Mouse (Mus musculus) mesoderm, embryonic 11.5 days (tissue): ENCODE data around the gene Chd5.

Experiments used
- DNase-seq: peaks from one replicate; pipeline ENCODE4 v3.0.0-alpha.2; 2012; ENCODE audit warnings: low read depth, low spot score

Chd5 gene

DNA sequence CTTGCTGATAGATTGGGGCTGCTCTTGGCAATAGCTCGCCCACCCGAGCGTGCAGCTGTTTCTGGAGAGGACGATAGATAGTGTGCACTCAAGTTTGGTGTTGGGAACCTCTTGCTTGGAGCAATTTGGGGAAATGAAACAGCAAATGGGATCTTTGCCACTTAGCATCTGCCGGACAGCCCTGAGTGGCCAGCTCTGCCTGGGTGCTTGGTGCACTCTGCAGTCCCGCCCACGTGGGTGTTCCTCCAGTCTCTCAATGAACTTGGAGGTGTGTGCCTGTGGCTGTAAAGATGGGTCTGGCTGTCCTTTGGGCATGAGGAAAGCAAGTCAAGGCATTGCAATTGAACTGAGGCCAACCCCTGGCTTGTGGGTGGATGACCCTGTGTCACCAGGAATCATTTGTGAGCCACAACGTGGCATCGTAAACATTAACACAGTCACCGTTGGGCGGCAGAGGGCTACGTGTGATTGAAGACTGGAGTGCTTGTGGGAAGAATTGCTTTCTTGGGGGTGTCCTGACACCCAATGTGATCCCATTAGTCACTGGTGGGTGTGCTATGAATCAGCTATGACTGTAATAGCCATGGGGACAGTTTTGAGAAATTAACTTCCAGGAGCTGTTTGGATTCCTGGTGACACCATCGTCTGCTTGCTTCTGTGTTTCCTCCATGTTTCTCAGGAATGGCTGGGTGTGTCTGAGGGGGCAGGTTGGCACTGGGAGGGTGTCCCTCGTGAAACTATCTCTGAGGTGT lies 15.6 kb downstream of the Chd5 start:
- DNase-seq = no peak

DNA sequence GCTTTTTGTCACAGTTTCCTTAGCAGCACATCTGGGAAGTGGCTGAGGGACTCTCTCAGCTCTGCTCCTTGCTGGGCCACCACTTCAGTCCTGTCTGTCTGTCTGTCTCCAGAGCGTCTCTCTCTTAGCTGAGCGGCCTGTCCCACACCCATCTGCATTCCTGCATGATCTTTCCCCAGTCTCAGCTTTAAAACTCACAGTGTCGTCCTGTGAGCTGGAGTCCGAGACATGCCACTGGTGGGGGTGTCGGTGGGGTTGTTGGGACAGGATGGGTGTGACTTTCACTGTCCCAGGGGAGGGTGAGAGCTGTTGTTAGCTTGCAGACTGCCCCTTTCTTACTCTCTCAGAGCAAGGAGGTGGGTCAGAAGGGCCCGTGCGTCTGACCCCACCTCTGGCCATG lies 17.2 kb downstream of the Chd5 start:
- no peak for DNase-seq

DNA sequence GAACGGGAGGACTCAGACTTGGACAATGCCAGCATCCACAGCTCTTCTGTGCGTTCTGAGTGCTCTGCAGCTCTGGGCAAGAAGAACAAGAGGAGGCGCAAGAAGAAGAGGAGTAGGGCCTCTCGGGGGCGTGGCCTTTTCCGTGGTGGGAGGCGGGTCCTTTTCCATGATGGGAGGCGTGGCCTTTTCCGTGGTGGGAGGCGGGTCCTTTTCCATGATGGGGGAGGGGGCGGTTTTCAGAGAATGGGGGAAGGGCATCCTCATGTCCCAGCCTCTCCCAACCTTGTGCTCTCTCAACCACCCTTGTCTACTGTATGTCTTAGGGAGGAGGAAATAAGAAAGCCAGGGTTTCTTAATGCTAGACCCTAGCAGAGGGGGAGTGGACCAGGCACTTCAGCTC lies 21.2 kb downstream of the Chd5 start:
- DNase-seq = no peak

DNA sequence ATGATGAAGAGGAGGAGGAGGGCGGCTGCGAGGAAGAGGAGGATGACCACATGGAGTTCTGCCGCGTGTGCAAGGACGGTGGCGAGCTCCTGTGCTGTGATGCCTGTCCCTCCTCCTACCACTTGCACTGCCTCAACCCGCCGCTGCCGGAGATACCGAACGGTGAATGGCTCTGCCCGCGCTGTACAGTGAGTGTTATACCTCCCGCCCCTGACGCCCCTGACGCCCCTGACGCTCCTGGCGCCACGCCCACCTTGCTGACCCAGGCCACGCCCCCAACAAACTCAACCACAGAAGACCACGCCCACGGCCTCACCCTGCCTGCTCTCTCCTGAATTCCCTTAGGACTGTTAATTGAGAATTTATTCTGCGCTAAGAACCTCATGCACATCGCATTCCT lies 22.4 kb downstream of the Chd5 start:
- DNase-seq = peak; percentile 71

DNA sequence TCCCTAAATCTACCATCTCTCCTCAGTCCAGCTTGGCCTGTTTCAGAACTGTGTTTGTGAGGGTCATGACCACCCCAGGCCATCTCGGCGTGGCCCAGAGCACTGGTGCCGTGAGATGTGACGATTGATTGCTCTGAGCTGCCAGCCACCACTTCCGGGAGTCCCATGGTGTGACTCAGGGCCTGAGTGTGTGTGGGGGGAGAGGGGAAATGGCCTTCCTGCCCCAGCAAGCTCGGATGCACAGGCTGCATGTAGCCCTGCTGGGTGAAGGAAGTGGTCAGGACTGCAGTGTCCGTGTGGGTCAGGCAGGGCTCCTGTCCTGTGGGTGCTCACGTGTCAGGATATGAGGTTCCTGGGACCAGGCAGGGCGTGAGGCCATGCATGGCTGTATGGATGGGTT lies 23.7 kb downstream of the Chd5 start:
- no peak for DNase-seq

DNA sequence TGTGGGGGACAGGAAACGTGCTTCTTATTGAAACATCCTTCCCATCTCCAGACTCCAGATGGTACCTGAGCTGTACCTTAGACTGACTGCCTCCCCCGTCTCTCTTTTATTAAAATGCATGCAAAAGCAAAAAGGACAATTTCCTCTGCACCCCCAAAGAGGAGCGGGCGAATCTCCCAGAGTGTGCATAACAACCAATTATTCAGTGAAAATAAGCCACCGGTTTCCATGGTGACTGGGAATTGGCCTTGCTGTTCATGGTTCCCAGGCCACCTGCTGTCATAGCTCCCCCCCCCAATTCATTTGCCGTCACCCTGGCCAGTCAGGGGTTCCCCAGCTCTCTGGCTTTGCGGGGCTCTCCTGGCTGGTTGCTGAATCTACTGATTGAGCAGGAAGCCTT lies 26.8 kb downstream of the Chd5 start:
- DNase-seq = no peak

DNA sequence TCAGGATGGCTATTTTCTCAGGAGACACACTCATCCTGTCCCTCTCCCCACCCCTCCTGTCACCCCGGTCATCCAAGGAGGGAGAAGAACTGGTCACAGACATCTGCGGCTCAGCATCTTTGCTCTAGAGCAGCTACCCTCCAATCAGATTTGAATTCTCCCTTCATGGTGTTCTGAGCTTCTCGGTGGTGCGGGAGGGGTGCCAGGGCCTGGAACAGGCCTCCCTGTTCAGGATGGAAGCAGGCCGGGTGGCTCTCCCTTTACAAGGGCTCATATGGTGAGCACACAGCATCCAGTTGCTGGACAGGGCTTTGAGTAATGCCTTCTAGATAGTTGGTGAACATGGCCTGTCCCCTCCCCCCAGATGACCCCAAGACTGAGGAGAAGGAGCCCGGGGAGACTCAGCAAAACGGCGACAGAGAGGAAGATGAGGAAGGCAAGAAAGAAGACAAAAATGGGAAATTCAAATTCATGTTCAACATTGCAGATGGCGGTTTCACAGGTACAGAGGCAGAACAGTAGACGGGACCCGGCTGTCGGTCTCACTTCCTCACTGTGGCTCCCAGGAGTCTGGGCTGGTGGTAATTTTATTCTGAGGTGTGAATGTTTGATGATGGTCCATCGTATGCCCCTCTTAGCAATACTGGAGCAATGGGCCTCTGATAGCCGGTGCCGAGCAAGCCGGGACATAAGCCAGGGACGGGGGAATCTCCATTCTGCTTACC lies 44.2 kb downstream of the Chd5 start:
- DNase-seq = no peak

DNA sequence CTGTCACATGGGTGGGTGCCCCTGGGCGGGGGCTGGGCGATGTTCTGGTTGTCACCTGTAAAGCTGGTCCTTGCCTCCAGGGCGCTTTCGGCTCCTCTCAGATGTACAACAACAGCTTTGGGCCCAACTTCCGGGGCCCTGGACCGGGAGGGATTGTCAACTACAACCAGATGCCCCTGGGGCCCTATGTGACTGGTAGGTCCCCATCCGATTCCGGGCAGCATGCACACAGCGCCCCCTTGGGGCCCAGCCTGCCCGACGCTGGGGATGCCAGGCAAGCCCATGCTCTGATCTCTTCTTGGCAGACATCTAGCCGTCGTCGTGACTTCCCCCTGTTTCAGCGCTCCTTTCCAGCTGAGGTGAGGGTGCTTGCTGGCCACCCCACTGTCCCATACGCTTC lies 47.2 kb downstream of the Chd5 start:
- DNase-seq = no peak

DNA sequence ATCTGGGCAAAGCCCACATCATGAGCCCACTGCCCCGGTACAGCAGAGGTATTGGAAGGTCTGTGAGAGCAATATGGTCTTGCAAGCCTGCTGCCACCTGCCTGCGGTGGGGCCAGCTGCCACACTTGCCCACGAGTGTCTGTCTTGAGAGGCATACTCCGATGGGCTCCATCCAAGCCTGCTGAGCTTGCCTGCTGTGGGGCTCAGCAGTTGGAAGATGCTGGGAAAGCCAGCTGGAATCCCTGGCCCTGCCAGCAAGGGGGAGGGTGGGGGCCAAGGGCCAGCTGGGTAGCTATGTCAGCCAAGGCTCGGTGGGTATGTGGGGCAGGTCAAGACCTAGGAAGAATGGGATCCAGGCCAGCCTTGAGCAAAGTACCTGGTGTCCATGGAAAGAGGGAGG lies 53.7 kb downstream of the Chd5 start:
- DNase-seq = no peak

DNA sequence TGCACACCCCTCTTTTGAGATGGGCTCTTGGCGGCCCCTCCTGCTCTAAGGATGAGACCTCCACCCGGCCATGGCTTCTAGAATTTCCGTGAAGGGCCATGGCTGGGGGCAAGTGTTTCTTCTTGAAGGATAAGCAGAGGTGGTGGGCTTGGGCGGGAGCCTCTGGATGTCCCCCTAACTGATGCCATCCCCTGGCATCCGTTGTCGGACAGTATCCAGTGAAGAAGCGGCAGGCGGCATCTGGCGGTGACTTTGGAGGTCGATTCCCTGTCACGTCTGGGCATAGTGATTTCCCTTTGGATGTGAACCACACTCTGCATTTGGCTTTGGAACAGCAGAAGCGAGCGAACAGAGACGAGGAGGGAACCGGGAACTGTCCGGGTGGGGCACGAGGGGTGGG lies 54.2 kb downstream of the Chd5 start:
- DNase-seq = no peak

DNA sequence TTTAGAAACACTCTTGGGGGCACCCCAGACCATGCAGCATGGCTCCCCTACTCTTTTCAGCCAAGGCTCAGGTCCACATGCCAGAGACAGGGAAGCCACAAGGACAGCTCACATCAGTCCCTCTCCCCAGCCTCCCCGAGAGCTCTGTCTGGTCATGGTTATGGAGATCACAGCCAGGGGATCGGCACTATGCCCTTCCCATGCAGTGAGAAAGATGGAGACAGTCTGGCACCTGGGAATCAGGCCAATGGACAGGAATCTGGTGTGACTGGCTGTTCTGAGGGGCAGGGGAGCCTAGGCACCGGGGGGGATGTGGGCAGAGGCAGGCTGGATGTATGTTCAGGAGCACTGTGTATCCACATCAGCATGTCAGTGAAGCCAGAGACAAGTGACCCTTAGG lies 60.5 kb downstream of the Chd5 start:
- DNase-seq = no peak

DNA sequence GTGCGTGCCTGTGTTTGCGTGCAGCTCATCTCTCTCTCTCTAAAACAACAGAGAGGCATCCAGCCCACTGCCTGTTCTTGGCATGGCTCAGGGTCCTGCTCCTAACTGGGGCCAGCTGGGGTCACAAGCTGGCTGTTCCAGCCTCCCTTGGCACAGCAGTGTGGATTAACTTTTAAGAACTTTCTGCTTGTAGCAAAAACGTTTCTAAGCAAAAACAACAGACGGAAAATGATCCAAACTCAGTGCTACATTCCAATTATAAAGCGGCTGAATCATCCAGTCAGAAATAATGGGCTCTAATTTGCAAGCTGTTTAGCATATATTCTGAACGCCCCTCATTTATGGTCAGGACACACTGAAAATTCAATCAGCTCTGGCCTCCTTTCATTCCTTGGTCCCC lies 66.7 kb downstream of the Chd5 start:
- DNase-seq = no peak

DNA sequence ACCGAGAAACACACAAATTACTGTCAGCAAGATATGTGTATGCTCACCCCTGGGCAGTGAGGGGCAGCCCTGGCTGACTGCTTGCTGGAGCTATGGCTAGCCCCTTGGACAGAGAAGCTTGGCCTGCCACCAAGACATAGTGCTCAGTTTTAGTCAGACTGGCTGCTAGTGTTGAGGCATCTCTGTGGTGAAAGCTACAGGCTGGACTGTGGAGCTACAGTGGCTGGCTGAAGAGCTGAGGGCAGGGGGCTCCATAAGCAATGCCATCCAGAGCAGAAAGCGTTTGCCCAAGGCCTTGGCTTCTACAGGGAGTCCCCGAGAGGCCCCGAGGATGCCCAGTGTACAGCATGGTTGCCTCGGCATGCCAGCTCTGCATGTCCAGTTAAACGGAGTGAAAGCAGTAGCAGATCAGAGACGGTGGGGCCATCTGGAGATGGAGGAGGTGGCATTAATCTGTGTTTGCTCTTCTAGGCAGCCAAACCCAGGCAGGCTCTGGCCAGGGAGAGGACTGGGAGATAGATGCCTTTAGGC lies 67.3 kb downstream of the Chd5 start:
- no peak for DNase-seq

DNA sequence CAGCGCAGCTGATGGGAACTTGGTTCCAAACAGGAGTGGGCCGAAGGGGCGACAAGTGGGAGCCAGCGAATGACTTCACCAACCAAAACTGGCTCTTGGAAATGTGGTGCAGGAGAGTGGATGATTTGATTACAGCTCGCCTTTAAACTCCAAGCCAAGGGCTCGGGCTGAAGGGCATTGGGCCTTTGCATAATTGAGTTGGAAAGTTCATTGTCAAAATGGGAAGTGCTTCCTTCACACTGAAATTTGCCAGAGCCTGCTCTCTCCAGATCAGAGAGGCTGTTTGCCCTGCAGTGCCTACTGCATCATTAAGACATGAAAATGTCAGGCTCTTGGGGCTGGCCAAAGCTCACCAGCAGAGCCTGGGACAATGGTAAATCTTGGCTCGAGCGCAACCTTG lies 68.1 kb downstream of the Chd5 start:
- DNase-seq = no peak

DNA sequence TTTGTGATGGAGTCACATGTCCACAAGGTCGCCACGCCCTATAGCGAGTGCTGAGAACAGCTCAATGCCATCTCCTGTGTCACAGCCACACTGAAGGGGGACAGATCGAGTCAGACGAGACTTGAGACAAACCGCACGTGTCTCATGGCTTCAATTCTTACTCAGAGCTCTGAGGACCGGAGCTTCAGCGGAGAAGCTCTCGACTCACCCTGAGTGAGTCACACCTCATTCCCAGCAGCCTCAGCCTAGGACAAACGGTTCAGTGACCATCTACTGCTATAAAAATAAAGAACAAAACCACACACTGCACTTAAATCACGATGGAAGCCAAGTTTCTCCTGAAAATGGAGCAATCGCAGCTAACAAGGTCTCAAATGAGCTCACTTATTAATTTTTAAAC lies 72.5 kb downstream of the Chd5 start:
- no peak for DNase-seq

DNA sequence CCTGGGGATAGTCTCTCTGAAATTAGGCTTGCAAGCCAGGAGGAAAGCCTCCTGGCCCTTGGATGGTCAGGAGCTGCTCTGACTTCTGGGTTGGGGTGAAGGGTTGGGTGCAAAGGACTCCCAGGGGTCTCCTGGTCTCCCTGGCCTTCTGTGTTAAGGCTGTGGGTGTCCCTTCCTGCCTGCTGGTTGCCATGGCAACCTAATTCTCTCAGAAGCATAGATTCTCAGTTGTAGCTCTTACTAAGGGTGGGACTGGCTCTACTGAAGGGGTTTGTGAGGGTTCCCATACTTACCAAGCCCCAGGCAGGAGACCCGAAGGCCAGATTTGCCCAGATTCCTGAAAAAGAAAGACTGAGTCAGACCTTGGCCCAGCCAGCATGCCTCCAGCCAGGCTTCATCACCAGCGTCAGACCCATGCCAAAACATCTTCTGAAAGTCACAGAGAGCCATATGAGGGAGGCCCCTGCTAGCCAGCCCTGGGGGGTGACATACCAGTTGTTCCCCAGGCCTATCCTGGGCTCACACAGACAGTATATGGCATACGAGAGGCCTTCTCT lies 74.2 kb downstream of the Chd5 start:
- no peak for DNase-seq

DNA sequence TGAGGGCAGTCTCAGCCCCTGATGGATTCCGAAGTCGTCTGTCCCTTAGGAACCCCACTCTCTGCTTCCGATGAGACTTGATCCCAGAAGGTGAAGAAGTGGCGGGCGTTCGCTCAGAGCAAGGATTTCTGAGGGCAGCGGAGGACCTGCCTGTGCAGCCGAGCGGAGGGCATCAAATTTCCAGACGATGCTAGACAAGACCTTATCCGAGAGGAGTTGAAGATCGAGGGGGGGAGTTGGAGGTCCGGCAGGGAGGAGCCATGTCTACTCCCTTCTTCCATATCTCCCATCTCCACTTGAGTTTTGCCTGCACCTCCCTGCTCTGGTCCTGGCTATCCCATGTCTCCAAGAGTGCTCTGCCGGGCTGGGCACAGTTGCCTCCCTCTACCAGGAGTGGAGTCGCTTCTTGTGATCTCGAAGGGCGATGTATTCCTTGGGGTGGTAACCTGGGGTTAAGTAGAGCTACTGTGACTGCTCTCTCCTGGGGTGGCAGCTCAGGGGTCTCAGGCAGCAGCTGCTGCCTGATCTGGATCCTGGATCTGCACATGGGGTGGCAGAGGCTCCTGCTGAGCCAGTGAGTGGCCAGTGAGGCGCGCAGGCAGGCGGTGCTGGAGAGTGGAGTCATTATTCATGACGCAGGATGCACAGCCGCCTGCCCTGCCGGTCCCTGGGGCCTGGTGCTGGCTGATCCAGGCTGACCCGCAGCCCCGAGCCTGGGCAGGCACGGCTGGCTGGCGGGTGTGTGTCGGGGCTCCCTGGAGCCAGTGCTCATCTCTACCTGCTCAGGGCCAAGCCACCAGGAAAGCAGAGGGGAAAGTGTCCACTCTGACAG lies 80.0 kb downstream of the Chd5 start:
- DNase-seq = no peak

DNA sequence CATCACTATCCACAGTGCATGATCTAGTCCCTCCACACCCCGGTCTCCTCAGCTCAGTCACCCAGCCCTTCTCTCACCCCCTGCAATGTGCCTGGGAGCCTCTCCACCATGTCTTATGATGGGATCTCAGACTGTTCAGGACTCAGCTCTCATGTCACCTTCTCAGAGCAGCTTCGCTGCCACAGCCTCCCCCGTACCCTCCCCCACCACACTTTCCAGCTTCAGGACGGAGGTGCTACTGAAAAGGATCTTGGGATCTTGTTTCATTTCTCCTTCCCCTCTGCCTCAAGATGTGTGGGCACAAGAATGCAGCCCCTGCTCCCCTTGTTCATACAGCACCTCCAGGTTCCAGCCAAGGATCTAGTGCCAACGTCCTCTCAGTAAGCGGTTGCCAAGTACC lies 85.1 kb downstream of the Chd5 start:
- no peak for DNase-seq

DNA sequence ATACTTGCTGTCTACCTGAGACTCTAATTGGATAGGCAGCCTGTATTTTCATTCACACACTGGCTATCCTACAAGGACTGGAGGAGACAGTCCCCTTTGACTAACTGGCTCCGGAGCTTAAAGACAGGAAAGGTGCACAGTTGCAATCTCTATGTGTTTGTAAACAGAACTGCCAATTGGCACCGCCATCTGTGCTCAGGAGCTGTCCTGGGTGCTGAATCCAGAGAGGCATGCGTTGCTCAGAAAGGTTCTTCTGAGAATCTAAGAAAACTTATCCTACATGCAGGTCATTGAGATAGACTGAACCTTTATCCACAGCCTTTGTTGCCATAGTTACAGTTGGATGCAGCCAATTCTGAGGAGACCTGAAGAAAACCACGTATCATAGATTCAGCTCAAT lies 85.9 kb downstream of the Chd5 start:
- DNase-seq = peak; percentile 83

DNA sequence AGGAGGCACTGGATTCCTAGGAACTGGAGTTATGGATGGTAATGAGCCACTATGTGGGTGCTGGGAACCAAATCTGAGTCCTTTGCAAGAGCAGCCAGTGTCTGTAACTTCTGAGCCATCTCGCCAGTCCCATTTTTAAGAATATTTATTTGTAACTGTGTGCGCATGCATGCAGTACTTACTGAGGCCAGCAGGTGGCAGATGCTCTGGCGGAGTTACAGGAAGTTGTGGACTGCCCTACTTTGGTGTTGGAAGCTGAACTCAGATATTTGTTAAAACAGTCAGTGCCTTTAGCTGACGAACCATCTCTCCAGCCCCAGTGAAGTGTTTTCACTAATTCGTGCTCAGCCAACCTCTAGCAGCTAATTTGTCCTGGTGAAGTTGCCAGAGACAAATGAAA lies 86.5 kb downstream of the Chd5 start:
- peak; percentile 60 for DNase-seq

DNA sequence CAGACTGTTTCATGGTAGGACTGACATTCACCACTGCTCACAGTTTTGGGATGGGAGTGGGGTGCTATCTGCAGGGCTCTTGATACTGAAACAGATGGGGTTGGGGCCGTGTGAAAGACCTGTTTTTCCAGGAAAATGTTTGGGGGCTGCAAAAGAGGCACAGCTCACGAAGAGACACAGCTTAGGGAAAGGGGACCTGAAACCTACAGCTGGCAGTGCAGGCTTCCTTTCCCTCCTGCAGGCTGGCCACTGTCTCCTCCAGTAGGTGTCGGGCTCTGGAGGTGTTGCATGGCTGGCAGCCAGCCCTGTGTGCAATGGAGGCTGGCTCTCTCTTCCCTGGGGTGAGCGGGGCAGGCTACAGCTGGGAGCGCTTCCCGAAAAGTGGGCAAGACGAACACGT lies 89.8 kb downstream of the Chd5 start:
- no peak for DNase-seq

DNA sequence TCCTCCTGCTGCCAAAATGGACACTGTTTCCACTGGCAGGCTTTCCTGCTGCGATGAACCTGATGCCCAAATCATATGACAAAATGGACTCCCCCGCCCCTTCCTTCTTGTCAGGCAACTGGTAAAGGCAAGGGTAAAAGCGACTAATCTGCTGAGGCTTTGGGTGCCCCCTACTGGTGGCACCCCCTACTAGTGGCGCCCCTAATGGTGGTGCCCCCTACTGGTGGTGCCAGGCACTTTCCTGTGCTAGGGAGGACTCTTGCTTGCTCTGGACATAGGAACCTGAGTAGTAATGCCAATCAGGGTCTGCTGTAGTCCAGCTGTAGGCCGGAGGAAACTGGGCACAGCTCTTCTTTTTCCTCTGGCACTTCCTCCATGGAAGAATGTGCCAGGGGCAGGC lies 93.9 kb downstream of the Chd5 start:
- DNase-seq = no peak
